Mouse (Mus musculus) neural tube, embryonic 11.5 days (tissue): ENCODE measurements around the gene Podn. TPM values are rescaled to one million over a fixed set of nuclear protein-coding genes. Genes with fewer than 3 reads are reported as not detected.

Experiments
- ATAC-seq: fragments of 200-750 bp; cut with Nextera tagmentation; 2 replicates; pipeline ENCODE4 v1.8.0; 2017; ENCODE audit warnings: moderate number of reproducible peaks, mild to moderate bottlenecking, moderate TSS enrichment, moderate library complexity; ENCODE audit not compliant: insufficient read depth, low FRiP score, low TSS enrichment
- DNase-seq: peaks from one replicate; pipeline ENCODE4 v3.0.0-alpha.2; 2015; ENCODE audit warnings: low spot score
- H3K27ac ChIP-seq: fragments of 300-500 bp; sonication (generic); 2 replicates; pipeline ENCODE4 v1.5.1; 2014; ENCODE audit warnings: low read depth, mild to moderate bottlenecking, low read length
- H3K27me3 ChIP-seq: fragments of 300-500 bp; sonication (generic); 2 replicates; pipeline ENCODE4 v1.6.1; 2014; ENCODE audit warnings: mild to moderate bottlenecking, low read length, mixed read lengths; ENCODE audit not compliant: control insufficient read depth, insufficient read depth
- H3K36me3 ChIP-seq: fragments of 300-500 bp; sonication (generic); 2 replicates; pipeline ENCODE4 v1.6.1; 2014; ENCODE audit warnings: mild to moderate bottlenecking, low read length, moderate library complexity, mixed read lengths; ENCODE audit not compliant: control insufficient read depth, insufficient read depth
- H3K4me1 ChIP-seq: fragments of 300-500 bp; sonication (generic); 2 replicates; pipeline ENCODE4 v1.6.1; 2014; ENCODE audit warnings: low read length, mixed read lengths; ENCODE audit not compliant: control insufficient read depth, insufficient read depth
- H3K4me2 ChIP-seq: fragments of 300-500 bp; sonication (generic); 2 replicates; pipeline ENCODE4 v1.6.1; 2014; ENCODE audit warnings: low read depth, mild to moderate bottlenecking, moderate library complexity
- H3K4me3 ChIP-seq: fragments of 300-500 bp; sonication (generic); 2 replicates; pipeline ENCODE4 v1.5.1; 2014; ENCODE audit warnings: low read depth, low read length
- H3K9ac ChIP-seq: fragments of 300-500 bp; sonication (generic); 2 replicates; pipeline ENCODE4 v1.6.1; 2014; ENCODE audit warnings: mild to moderate bottlenecking, low read length
- H3K9me3 ChIP-seq: fragments of 300-500 bp; sonication (generic); 2 replicates; pipeline ENCODE4 v1.6.1; 2016; ENCODE audit warnings: low read length; ENCODE audit not compliant: control insufficient read depth
- WGBS: fragments of 180-500 bp; shearing (Covaris S2); extraction: QIAGEN DNeasy Blood & Tissue Kit; methylation state at CpG from one replicate; pipeline ENCODE4 v1.1.7; 2014; 5-methylcytosine and 5-hydroxymethylcytosine counted together
- polyA plus RNA-seq: library from polyadenylated mRNA; unstranded; fragments of >200 nt; fragmentation: Nextera tagmentation; extraction: Ambion mirVana; gene quantifications from 2 replicates; pipeline ENCODE4 v1.2.1, GENCODE M21; 2014

Gene Podn
- polyA plus RNA-seq, 1 experiment from 2014 or later: 0.36 TPM

DNA sequence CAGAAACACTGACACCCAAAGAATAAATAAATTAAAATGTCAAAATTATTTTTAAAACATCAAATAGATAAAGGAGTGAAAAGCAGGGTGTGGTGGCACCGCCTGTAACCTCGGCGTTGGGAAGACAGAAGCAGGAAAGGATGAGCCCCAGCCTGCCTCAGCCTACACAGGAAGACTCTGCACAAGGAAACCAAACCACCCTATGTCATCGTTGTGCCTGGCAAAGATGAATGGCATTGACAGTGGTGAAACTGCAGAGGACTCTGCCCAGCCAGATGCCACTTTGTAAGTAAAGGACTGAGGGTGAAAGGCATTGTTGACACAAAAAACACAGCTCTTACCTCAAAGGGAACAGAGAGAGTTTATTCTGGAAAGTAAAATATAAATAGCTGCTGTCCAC, 30.0 kb upstream of the Podn start:
- DNase-seq (no peak), ATAC-seq (no peak)
- no peak overlapping the region for H3K4me3 ChIP-seq
- H3K4me2 ChIP-seq: no peak overlapping the region
- 81% methylated on average over 4 of the region's 4 CpGs for WGBS
- H3K9me3 ChIP-seq: no peaks in the 10 kb centered on the region
- no peak overlapping the region for H3K9ac ChIP-seq
- no peaks in the 10 kb centered on the region for H3K27me3 ChIP-seq
- no peak overlapping the region for H3K27ac ChIP-seq
- H3K36me3 ChIP-seq: no peaks in the 10 kb centered on the region
- H3K4me1 ChIP-seq: no peaks in the 10 kb centered on the region

DNA sequence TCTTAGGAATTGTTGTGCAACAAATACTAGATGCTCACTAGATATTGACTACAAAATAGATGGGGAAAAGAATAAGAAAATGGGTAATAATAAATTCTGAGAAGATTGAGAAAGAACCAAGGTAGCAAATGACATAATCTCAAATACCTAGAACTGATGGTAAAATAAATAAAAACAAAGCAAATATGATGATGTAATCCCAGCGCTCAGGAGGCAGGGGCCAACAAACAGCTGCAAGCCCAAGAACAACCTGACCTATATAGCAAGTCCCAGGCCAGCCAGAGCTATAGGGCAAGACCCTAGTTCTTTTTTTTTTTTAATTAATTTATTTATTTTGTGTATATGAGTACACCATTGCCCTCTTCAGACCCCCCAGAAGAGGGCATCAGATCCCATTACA, 27.9 kb upstream of the Podn start:
- no peak for ATAC-seq
- H3K36me3 ChIP-seq: no peaks in the 10 kb centered on the region
- WGBS: 93% methylated on average over 1 of the region's 1 CpGs
- no peaks in the 10 kb centered on the region for H3K9me3 ChIP-seq
- no peak overlapping the region for H3K27ac ChIP-seq
- no peak overlapping the region for H3K9ac ChIP-seq
- no peak overlapping the region for H3K4me3 ChIP-seq
- no peaks in the 10 kb centered on the region for H3K27me3 ChIP-seq
- no peak for DNase-seq
- no peak overlapping the region for H3K4me2 ChIP-seq
- H3K4me1 ChIP-seq: no peaks in the 10 kb centered on the region

DNA sequence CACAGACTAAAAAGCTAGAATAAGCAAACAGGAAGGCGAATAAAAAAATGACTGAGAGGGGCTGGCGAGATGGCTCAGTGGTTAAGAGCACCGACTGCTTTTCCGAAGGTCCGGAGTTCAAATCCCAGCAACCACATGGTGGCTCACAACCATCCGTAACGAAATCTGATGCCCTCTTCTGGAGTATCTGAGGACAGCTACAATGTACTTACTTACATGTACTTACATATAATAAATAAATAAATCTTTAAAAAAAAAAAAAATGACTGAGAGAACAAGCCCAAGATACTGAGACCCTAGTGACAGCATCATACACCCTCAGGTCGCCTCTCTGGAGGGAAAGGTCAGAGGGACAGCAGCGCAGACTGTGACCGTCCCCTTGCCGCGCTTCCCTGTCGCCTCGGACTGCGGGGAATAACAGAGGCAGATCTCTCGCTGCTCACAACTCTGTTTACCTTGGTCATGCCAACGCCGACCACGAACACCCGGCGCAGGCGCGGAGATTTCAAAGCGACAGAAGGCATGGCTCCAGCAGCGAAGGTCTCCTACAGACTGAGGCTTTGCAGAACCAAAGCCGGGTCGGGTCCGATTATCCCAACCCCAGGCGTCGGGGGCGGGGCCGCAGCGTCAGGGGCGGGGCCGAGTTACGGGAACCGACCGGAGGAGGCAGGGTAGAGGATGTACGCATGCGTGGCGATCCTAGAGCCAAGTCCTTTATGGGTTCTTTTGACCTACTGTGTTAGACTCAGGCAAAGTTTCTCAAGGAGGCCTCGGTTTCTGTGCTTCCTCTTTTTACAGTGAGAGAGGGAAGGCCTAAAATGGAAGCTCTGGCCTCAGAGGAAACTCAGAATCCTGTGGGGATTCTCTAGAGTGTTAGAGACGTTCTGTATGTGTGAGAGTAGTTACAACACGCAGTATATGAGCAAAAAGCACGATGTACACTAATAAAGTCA, 22.0 kb upstream of the Podn start:
- H3K9ac ChIP-seq: peak overlapping the region; percentile 43
- no peaks in the 10 kb centered on the region for H3K9me3 ChIP-seq
- WGBS: 13% methylated on average over 43 of the region's 45 CpGs
- DNase-seq (peak; percentile 92), ATAC-seq (peak; percentile 86)
- peak overlapping the region; percentile 50 for H3K4me3 ChIP-seq
- H3K36me3 ChIP-seq: no peaks in the 10 kb centered on the region
- peak overlapping the region; percentile 45 for H3K4me2 ChIP-seq
- H3K27ac ChIP-seq: no peak overlapping the region
- no peaks in the 10 kb centered on the region for H3K4me1 ChIP-seq
- H3K27me3 ChIP-seq: no peaks in the 10 kb centered on the region

DNA sequence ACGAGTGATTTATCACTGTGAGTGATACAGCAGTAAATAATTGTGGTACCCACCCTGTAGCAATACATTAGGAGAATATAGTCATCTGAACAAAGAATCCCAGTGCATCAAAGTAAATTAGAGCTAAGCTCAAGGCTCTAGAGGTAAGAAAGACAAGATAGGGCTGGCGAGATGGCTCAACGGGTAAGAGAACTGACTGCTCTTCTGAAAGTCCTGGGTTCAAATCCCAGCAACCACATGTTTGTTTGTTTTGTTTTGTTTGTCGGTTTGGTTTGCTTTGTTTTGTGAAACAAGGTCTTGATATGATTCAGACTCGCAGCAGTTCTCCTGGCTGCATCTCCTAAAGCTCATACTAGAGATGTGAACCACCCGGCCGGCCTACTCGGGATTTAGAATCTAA, 21.2 kb upstream of the Podn start:
- WGBS: 93% methylated on average over 8 of the region's 8 CpGs

DNA sequence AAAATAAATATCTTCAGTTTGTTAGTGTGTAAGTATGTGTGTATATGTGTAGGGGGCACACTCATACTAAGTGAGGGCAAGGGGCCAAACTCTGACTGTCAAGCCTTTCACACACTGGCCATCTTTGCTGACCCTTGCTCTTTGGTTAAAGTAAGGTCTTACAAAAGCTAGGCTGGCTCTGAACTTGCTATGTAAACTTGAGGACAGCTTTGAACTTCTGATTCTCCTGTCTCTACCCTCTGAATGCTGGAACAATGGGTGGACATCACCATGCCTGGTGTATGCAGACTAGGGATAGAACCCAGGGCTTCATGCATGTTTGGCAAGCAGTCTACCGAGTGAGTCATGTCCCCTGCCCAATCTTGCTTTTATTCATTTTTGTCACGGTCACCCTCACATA, 20.2 kb upstream of the Podn start:
- no peaks in the 10 kb centered on the region for H3K27me3 ChIP-seq
- no peak for ATAC-seq
- H3K9ac ChIP-seq: no peak overlapping the region
- no peak for DNase-seq
- H3K9me3 ChIP-seq: no peaks in the 10 kb centered on the region
- no peaks in the 10 kb centered on the region for H3K4me1 ChIP-seq
- H3K4me3 ChIP-seq: no peak overlapping the region
- no peak overlapping the region for H3K4me2 ChIP-seq
- H3K27ac ChIP-seq: no peak overlapping the region
- WGBS: 87% methylated on average over 2 of the region's 2 CpGs
- no peaks in the 10 kb centered on the region for H3K36me3 ChIP-seq

More for the DNA sequence above, 21.2 kb upstream of the Podn start:
- Histone ChIP-seq H3K27ac (no peak overlapping the region), H3K4me1 (no peaks in the 10 kb centered on the region), H3K4me3 (no peak overlapping the region), H3K36me3 (no peaks in the 10 kb centered on the region), H3K27me3 (no peaks in the 10 kb centered on the region), H3K9me3 (no peaks in the 10 kb centered on the region), H3K4me2 (no peak overlapping the region), H3K9ac (no peak overlapping the region)
- ATAC-seq (no peak), DNase-seq (no peak)

DNA sequence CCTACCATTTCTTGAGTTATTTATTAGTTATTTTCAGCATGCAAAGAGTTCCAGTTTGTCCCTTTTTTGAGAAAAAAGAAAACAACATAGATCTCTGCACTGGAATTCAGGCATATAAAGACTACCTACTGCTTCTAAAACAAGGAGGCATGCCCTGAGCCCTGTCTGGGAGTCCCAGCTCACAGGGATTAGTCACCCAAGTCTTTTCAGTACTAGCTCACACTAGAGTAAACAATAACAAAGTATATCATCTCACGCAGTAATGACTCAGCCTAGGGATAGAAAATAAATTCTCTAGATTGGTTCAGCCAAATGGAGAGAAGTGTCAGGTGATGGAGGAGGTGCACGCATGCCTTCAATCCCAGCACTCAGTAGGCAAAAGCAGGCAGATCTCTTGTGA, 14.5 kb upstream of the Podn start:
- Histone ChIP-seq H3K4me2 (no peak overlapping the region), H3K27ac (no peak overlapping the region), H3K4me3 (no peak overlapping the region), H3K4me1 (no peaks in the 10 kb centered on the region), H3K9ac (no peak overlapping the region), H3K36me3 (no peaks in the 10 kb centered on the region), H3K9me3 (no peaks in the 10 kb centered on the region), H3K27me3 (no peaks in the 10 kb centered on the region)
- ATAC-seq: no peak
- WGBS: 86% methylated on average over 2 of the region's 2 CpGs
- DNase-seq: no peak

DNA sequence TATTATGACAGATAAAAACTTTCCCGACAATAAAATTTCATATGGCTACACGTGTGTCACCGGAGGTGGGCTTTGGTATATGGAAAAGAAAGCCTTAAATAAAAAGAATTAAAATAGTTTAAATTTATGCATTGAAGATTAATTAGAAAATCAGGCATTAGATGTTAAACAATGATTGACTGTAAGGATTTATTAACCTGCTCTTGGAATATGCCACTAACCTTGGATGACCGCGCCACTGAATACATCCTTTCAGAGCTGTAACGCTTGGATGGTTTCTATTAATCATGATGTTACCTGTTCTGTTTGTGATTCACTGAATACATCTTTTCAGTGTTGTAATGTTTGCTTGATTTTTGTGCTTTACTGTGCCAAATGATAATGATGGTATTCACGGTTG, 13.5 kb upstream of the Podn start:
- H3K9me3 ChIP-seq: no peaks in the 10 kb centered on the region
- H3K27ac ChIP-seq: no peak overlapping the region
- no peaks in the 10 kb centered on the region for H3K4me1 ChIP-seq
- H3K36me3 ChIP-seq: no peaks in the 10 kb centered on the region
- no peak overlapping the region for H3K4me3 ChIP-seq
- DNase-seq: no peak
- H3K4me2 ChIP-seq: no peak overlapping the region
- no peak for ATAC-seq
- 96% methylated on average over 7 of the region's 7 CpGs for WGBS
- H3K27me3 ChIP-seq: no peaks in the 10 kb centered on the region
- H3K9ac ChIP-seq: no peak overlapping the region

DNA sequence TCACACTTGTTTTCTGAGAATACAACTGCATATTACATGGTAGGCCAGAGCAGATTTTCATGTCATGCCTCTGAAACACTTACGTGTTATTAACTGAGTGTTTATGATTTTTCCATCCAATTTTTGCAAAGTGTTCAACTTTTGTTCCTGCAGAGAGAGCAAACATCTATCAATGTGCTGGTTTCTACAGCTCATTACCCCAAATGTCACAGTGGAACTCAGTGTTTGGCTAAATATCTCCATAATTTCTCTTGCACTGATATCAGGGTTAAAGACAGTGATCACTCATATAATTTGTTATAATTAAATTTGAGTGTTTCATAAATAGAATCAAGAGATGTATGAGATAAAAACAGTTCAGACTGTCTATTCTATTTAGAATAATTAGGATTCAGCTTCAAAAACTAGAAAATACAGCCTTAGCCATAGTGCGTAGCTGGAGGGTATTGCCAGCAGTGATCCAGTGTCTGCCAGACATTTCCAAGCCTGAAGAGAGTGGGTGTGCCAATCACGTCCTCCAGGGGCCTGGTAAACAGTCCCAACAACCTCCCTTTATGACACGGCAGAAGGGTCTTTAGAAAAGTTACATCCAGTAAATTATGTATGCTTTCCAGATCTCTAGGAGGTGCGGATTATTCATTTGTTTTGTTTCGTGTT, 3.4 kb downstream of the Podn start:
- WGBS: 91% methylated on average over 6 of the region's 6 CpGs
- H3K27me3 ChIP-seq: no peaks in the 10 kb centered on the region
- ATAC-seq: no peak
- DNase-seq: no peak
- no peaks in the 10 kb centered on the region for H3K36me3 ChIP-seq
- no peak overlapping the region for H3K27ac ChIP-seq
- H3K4me1 ChIP-seq: no peaks in the 10 kb centered on the region
- H3K4me3 ChIP-seq: no peak overlapping the region
- H3K4me2 ChIP-seq: no peak overlapping the region
- H3K9ac ChIP-seq: no peak overlapping the region
- H3K9me3 ChIP-seq: no peaks in the 10 kb centered on the region

DNA sequence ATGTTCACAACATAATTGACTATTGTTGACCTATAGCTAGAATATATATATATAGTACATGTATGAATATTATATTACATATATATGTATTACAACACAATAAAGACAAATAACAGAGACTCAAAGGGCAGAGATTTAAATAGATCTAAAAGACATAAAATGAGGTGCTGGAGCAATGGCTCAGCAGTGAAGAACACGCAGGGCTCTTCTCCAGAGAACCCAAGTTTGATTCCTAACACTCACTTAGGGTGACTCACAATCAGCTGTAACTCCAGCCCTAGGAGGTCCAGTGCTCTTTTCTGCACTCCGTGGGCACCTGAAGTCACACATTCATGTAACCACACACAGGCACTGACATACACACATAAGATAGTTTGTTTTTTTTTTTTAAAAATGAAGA, 12.3 kb downstream of the Podn start:
- no peak overlapping the region for H3K27ac ChIP-seq
- no peak for ATAC-seq
- 87% methylated on average over 2 of the region's 2 CpGs for WGBS
- H3K4me3 ChIP-seq: no peak overlapping the region
- no peaks in the 10 kb centered on the region for H3K36me3 ChIP-seq
- no peaks in the 10 kb centered on the region for H3K27me3 ChIP-seq
- H3K4me1 ChIP-seq: no peaks in the 10 kb centered on the region
- H3K9ac ChIP-seq: no peak overlapping the region
- no peaks in the 10 kb centered on the region for H3K9me3 ChIP-seq
- H3K4me2 ChIP-seq: no peak overlapping the region
- no peak for DNase-seq
